Mouse (Mus musculus) brain, embryonic 14.5 days (tissue): ENCODE results near the gene Zfp488. TPM values are rescaled to one million over a fixed set of nuclear protein-coding genes. Genes with fewer than 3 reads are reported as not detected.
A peak's percentile ranks its signal among the peaks of the same experiment; 100 is the strongest.

Experiments
- DNase-seq: peaks from one replicate; pipeline ENCODE4 v3.0.0-alpha.2; 2011; ENCODE audit warnings: low read depth
- CTCF ChIP-seq: fragments of 200-500 bp; IDR thresholded peaks from 2 replicates; pipeline ENCODE4 v1.5.1; 2012; ENCODE audit warnings: inconsistent platforms, mild to moderate bottlenecking, moderate library complexity, borderline replicate concordance; ENCODE audit not compliant: insufficient read depth, insufficient read length; ENCODE audit errors: extremely low read depth
- POLR2A ChIP-seq: fragments of 200-500 bp; IDR thresholded peaks from 2 replicates; pipeline ENCODE4 v1.6.1; 2012; ENCODE audit warnings: mild to moderate bottlenecking, inconsistent platforms, borderline replicate concordance; ENCODE audit not compliant: poor library complexity, insufficient read depth, insufficient read length, severe bottlenecking; ENCODE audit errors: extremely low read depth
- polyA plus RNA-seq: library from polyadenylated mRNA; depleted of rRNA; stranded (reverse); fragments of >200 nt; gene quantifications from 2 replicates; pipeline ENCODE4 v1.2.3, GENCODE M21; 2012; rRNA removed

Gene Zfp488
- polyA plus RNA-seq, 1 experiment, result 1.1 TPM

DNA sequence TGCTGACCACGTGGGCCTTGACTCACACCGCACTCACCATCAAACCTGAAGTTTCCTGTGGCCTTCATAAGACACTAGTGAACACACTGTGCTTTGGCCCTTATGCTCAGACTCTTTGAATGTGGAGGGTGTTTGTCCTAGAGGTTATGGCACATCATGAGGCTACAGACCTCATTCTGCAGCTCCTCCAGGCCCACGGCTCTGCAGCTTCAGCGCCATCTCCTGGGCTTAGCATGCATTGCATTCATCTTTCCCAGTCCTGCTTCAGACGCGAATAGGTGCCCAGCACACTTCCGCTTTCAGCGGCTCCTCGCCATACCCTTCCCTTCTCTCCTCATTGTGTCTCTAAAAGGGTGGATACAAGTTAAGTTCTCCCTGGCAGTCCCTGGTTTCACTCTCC is 39.4 kb downstream of the Zfp488 start:
- no peak for TF ChIP-seq POLR2A
- TF ChIP-seq CTCF, result peak; percentile 85

GRCm38 (mm10) chr14:33933778-33934317 is 44.7 kb downstream of the Zfp488 start:
- peak; percentile 64 for DNase-seq

More for the DNA sequence above, 39.4 kb downstream of the Zfp488 start:
- peak; percentile 76 for DNase-seq

GRCm38 (mm10) chr14:33932935-33933703 is 45.4 kb downstream of the Zfp488 start:
- TF ChIP-seq POLR2A (no peak), CTCF (peak; percentile 68)
- no peak for DNase-seq

More at GRCm38 (mm10) chr14:33933778-33934317, 44.7 kb downstream of the Zfp488 start:
- no peak for TF ChIP-seq POLR2A
- TF ChIP-seq CTCF, result peak; percentile 73; the same call in 1 of the 2 replicates

DNA sequence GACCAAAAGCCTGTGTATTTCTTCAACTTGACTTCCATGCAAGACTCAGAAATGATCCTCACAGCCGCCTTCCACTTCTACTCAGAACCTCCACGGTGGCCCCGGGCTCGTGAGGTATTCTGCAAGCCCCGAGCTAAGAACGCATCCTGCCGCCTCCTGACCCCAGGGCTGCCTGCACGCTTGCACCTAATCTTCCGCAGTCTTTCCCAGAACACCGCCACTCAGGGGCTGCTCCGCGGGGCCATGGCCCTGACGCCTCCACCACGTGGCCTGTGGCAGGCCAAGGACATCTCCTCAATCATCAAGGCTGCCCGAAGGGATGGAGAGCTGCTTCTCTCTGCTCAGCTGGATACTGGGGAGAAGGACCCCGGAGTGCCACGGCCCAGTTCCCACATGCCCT is 46.7 kb downstream of the Zfp488 start:
- TF ChIP-seq CTCF (no peak), POLR2A (no peak)
- no peak for DNase-seq

GRCm38 (mm10) chr14:33923168-33924070 is 55.1 kb downstream of the Zfp488 start, which contains the start of gene Gdf10:
Gene Gdf10 (plus strand): TSS chr14:33923587.
- no peak for TF ChIP-seq CTCF
- no peak for TF ChIP-seq POLR2A
- DNase-seq, result peak; percentile 49

DNA sequence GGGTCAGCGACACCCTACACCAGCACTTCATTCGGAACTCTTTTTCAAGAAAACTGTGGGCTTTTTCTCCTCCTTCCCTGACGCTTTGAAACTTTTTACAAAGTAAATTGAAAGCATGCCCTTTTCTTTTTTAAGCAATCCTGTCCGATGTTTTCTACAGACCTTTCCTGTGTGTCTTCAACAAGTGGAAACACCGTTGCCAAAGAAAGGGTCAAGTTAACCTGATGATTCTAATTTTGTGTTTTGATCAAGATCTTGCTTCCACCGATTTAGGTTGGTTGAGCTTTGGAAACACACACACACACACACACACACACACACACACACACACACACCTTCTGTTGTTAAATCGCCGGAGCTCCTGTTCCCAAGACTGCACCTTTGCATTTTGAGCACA is 55.8 kb downstream of the Zfp488 start:
- TF ChIP-seq CTCF, result no peak
- no peak for TF ChIP-seq POLR2A
- no peak for DNase-seq

DNA sequence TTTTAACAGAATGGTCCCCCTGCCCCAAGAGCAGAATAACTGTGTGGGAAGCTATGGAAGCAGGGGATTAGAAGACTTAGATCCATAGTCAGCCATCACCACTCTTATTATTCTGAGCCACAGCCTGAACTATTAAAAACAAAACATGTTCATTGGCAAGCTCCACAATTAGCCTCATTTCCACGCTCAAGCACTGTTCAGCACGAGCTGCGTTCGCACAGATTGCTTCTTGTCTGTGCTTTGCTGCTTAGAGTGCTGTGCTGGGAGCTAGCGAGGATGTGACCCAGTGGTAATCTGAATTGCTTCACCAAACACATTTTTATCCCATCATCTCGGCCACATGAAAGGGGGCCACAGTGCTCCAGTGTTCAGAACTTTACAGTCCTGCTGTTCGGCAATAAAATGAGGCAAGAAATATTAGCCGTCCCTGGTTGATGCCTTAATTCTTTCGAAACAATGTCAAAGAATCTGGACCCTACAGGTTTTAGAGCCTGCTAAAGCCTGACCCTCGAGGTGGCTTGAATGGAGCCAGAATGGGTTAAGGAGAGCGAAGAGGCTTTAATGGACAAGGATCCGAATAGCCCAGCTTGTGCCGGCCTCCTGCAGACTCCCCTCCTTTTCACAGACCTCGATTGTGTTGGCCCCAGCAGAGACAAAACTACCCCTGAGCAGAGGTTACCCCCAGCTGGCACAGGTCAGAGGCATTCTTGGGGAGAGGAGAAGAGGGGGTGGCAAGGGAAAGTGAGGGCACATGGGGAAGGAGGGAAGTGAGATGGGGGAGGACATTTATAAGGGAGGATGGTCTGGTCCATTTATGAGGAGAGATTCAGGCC is 57.6 kb downstream of the Zfp488 start:
- TF ChIP-seq CTCF, result no peak
- TF ChIP-seq POLR2A, result no peak
- DNase-seq, result peak; percentile 82

Other genes with a start within 250 kb of the Zfp488 start
- gene Gdf10, start 55.2 kb downstream of the Zfp488 start, polyA plus RNA-seq, result 3.1 and 4.5 TPM in 2 replicates
- gene Gdf2, start 37.7 kb downstream of the Zfp488 start, polyA plus RNA-seq, result not detected in 2 replicates
- 0.01 TPM in 1 of 2 replicates, not detected in the other for gene Rbp3, start 24.8 kb downstream of the Zfp488 start, polyA plus RNA-seq
- not detected in 2 replicates for gene Gm30083, start 36.4 kb upstream of the Zfp488 start, polyA plus RNA-seq
- gene Gm5460, start 38.0 kb upstream of the Zfp488 start, polyA plus RNA-seq, result not detected in 2 replicates
- not detected in 2 replicates for gene Antxrl, start 73.9 kb upstream of the Zfp488 start, polyA plus RNA-seq
- 0.46 and 1.1 TPM in 2 replicates for gene Anxa8, start 107.2 kb upstream of the Zfp488 start, polyA plus RNA-seq
- gene A630023A22Rik, start 124.0 kb upstream of the Zfp488 start, polyA plus RNA-seq, result not detected in 2 replicates
- gene Npy4r, start 173.7 kb upstream of the Zfp488 start, polyA plus RNA-seq, result 0.09 and 0.11 TPM in 2 replicates
- 6.4 and 11.9 TPM in 2 replicates for gene Gprin2, start 222.9 kb upstream of the Zfp488 start, polyA plus RNA-seq
- gene Syt15, start 240.8 kb upstream of the Zfp488 start, polyA plus RNA-seq, result 0.86 and 1.2 TPM in 2 replicates